Comparison of ENCODE assay signal across 8 mouse cellular contexts in the genomic region with DNA sequence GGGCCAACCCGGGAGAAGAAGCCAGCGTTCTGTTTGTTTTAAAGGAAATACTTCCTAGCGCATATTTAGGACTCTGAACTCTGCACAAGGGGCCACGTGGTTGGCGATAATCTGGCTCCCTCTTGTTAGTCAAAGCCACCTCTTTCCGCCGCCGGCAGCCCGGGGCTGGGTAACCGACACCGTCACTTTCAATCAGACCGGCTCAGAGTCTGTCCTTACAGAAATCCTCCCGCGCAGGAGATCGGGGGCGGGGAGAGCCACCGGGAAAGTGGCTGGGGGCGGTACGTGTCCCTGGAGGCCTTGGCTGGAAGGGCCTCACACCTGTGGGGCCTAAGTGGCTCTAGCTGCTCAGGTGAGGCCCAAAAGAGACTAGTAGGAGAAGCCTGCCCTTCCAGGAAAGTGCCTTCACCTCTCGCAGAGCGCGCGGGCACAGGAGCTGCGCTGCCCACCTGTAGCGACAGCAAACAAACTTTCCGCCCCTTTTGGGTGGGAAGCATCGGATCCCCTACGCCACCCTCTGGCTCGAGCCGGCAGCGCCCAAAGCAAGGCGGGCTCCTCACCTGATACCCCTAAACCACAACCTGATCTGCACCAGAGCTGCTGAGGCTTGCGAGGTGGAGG. TPM values are rescaled to one million over a fixed set of nuclear protein-coding genes. Genes with fewer than 3 reads are reported as not detected.
A peak's percentile ranks its signal among the peaks of the same experiment; 100 is the strongest.
DNase-seq lines count a peak whose midpoint lies in the region; ATAC-seq and TF ChIP-seq lines count a peak whose summit lies in the region.

No protein-coding gene starts in this region.

- peak overlapping the region; percentile 81 for H3K27ac ChIP-seq in intestine, embryonic 15.5 days
- H3K27ac ChIP-seq in liver, embryonic 13.5 days: peak overlapping the region; percentile 87
- no peak overlapping the region for H3K27ac ChIP-seq in testis, adult 2 months (ENCODE audit: control insufficient read depth, insufficient read depth, low read depth, low read length)

- peak overlapping the region; percentile 95 for H3K4me2 ChIP-seq in intestine, embryonic 15.5 days (replicated peaks)
- peak overlapping the region; percentile 99 for H3K4me2 ChIP-seq in liver, embryonic 13.5 days

- WGBS in intestine, embryonic 15.5 days: under 1% methylated on average over 33 of the region's 33 CpGs
- WGBS in liver, embryonic 13.5 days (ENCODE audit: insufficient replicate concordance): under 1% methylated on average over 33 of the region's 33 CpGs

- DNase-seq in left cerebral cortex, postnatal 36 days (ENCODE audit: low spot score in 2 of 2): peak; percentile 38 to 48
- DNase-seq in left cerebral cortex, adult 9 months (ENCODE audit: low spot score in 2 of 2): no peak
- peak; percentile 64 to 69 for DNase-seq in cerebellum, postnatal 10 days
- DNase-seq in gastrocnemius, postnatal 10 days: peak; percentile 29
- DNase-seq in liver, embryonic 13.5 days: peak; percentile 64
- peak; percentile 79 for DNase-seq in neural tube, embryonic 10.5 days (ENCODE audit: extremely low spot score, low spot score)

- H3K27me3 ChIP-seq in intestine, embryonic 15.5 days (replicated peaks): no peaks in the 10 kb centered on the region
- H3K27me3 ChIP-seq in liver, embryonic 13.5 days: no peaks in the 10 kb centered on the region
- H3K27me3 ChIP-seq in testis, adult 2 months (ENCODE audit: control insufficient read depth, insufficient read depth, low read length): no peaks in the 10 kb centered on the region; the same call in 1 of the 2 replicates

- H3K4me1 ChIP-seq in intestine, embryonic 15.5 days (replicated peaks): peaks cover 12% of the 10 kb centered on the region; the same call in 1 of the 2 replicates
- H3K4me1 ChIP-seq in liver, embryonic 13.5 days (replicated peaks): peaks cover 56% of the 10 kb centered on the region
- peaks cover 13% of the 10 kb centered on the region; the same call in 1 of the 2 replicates for H3K4me1 ChIP-seq in testis, adult 2 months (ENCODE audit: control insufficient read depth, insufficient read depth, low read length)

- no peaks in the 10 kb centered on the region for H3K36me3 ChIP-seq in intestine, embryonic 15.5 days
- no peaks in the 10 kb centered on the region for H3K36me3 ChIP-seq in liver, embryonic 13.5 days
- no peaks in the 10 kb centered on the region for H3K36me3 ChIP-seq in testis, adult 2 months (ENCODE audit: control insufficient read depth, insufficient read depth, low read length)

- H3K9me3 ChIP-seq in intestine, embryonic 15.5 days: no peaks in the 10 kb centered on the region
- H3K9me3 ChIP-seq in liver, embryonic 13.5 days (replicated peaks): no peaks in the 10 kb centered on the region

- TF ChIP-seq CTCF in testis, adult 2 months (IDR thresholded peaks at IDR 0.05; ENCODE audit: control insufficient read depth, insufficient read depth, insufficient replicate concordance, low read depth, low read length): no peak

- peak overlapping the region; percentile 83 for H3K9ac ChIP-seq in intestine, embryonic 15.5 days
- H3K9ac ChIP-seq in liver, embryonic 13.5 days: peak overlapping the region; percentile 87

- intact Hi-C loops in left cerebral cortex, postnatal 36 days (cut with DNase I): loop anchor here (5.0 to 10.0 kb wide), 3 partner anchors 64 to 146 kb away; no protein-coding TSS in a partner anchor

- peak; percentile 79 for ATAC-seq in intestine, embryonic 15.5 days
- peak; percentile 48 for ATAC-seq in liver, embryonic 13.5 days (ENCODE audit: low read depth)

- peak overlapping the region; percentile 80 for H3K4me3 ChIP-seq in intestine, embryonic 15.5 days (replicated peaks)
- peak overlapping the region; percentile 82 for H3K4me3 ChIP-seq in liver, embryonic 13.5 days (replicated peaks)
- H3K4me3 ChIP-seq in testis, adult 2 months (ENCODE audit: control insufficient read depth, low read depth, low read length): peak overlapping the region; percentile 79

- TF ChIP-seq POLR2A in testis, adult 2 months (IDR thresholded peaks at IDR 0.05; ENCODE audit: control insufficient read depth, low read depth, low read length): no peak

RNA-seq across cellular contexts. Expression of gene Iqgap2, which starts 0.8 kb away (rescaled TPM):
- 10 to 100 TPM; 12.2 to 21.9 TPM for total RNA-seq in left cerebral cortex, postnatal 36 days (2021)
- 1 to 10 TPM; 3.8 to 4.9 TPM for total RNA-seq in gastrocnemius, postnatal 10 days (2021)
- polyA plus RNA-seq in intestine, embryonic 15.5 days (2015; fragmentation: Nextera tagmentation; extraction: Ambion mirVana): 27.3 and 28.6 TPM in 2 replicates
- polyA plus RNA-seq in liver, embryonic 13.5 days (2015; fragmentation: Nextera tagmentation; extraction: Ambion mirVana): 11.9 and 14.5 TPM in 2 replicates
- 2.9 and 3.6 TPM in 2 replicates for polyA plus RNA-seq in testis, adult 2 months (2012; rRNA removed)

Comparison
In these comparisons a context has a peak if more than half of its experiments do, and no peak if none do; other contexts are left out.
1. DNase-seq: peak in left cerebral cortex, postnatal 36 days (2 of 2), cerebellum, postnatal 10 days (2 of 2), gastrocnemius, postnatal 10 days (single experiment), liver, embryonic 13.5 days (single experiment) and neural tube, embryonic 10.5 days (single experiment); none in left cerebral cortex, adult 9 months (0 of 2).
2. Peak in every context shown above with its lines, with median percentiles within 50 percentile points of each other: H3K4me3 ChIP-seq.